Mouse (Mus musculus): Measurements from ENCODE around the gene Acadl. TPM values are rescaled to one million over a fixed set of nuclear protein-coding genes. Genes with fewer than 3 reads are reported as not detected.

Gene Acadl
- total RNA-seq, 2 experiments from 2014 or later = 28.0 to 31.3 TPM

GRCm38 (mm10) chr1:66797962-66798361 is 65.1 kb downstream of the Acadl start:
- no peak for DNase-seq
- intact Hi-C loops (cut with DNase I) = no loop called here

- intact Hi-C loops (cut with DNase I) = no loop called here
- DNase-seq = no peak
Observed at GRCm38 (mm10) chr1:66792838-66793466, 70.1 kb downstream of the Acadl start.

DNA sequence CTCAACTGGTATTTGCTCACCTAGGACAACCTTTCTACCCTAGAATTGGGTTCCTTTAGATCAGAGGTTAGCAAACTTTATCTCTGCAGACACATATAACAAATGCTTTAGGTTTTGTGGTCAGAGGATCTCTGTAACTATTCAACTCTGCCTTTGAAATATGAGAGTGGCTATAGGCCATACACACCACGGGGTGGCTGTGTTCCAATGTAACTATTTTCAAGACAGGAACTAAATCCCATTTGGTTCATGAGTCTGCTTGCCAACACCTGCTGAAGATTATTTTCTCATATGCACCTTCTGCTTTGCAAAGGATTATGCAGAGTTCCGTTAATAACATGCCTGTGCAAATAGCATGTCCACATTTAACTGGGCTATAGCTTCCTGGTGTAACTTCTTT is 80.8 kb downstream of the Acadl start:
- no peak for DNase-seq
- intact Hi-C loops (cut with DNase I) = no loop called here

DNA sequence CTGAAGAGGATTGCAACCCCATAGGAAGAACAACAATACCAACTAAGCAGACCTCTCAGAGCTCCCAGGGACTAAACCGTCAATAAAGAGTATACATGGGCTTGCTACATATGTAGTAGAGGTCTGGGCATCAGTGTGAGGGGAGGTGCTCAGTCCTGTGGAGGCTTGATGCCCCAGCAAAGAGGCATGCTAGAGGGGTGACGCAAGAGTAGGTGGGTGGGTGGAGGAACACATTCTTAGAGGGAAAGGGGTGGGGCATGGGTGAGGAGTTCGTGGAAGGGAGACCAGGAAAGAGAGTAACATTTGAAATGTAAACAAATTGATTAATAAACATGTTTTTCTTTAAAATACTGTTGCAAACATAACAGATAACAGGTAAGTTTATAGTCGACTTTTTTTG is 82.0 kb downstream of the Acadl start:
- no peak for DNase-seq
- intact Hi-C loops (cut with DNase I) = no loop called here

Other genes with a start within 250 kb of the Acadl start
- 10 to 100 TPM; 23.9 to 28.0 TPM for gene Rpe, start 162.4 kb downstream of the Acadl start, total RNA-seq (2021)
- gene Kansl1l, start 45.7 kb downstream of the Acadl start, total RNA-seq (2021) = 10 to 100 TPM; 17.5 to 19.8 TPM
- gene Myl1, start 82.1 kb upstream of the Acadl start, total RNA-seq (2021) = under 1 TPM in 1 of 2 experiments, not detected in 1; 0.70 TPM
- 100 to 1,000 TPM; 131 to 133 TPM for gene Lancl1, start 175.6 kb upstream of the Acadl start, total RNA-seq (2021)

Measured in left cerebral cortex, postnatal 4 days (tissue).